Mouse (Mus musculus) liver, embryonic 12.5 days (tissue): Measurements from ENCODE around the gene Adgrl3. TPM values are rescaled to one million over a fixed set of nuclear protein-coding genes. Genes with fewer than 3 reads are reported as not detected.

ENCODE experiments used
- ATAC-seq: fragments of 200-750 bp; cut with Nextera tagmentation; 2 replicates; pipeline ENCODE4 v1.8.0; 2017; ENCODE audit warnings: moderate number of reproducible peaks, mild to moderate bottlenecking, moderate library complexity
- H3K27ac ChIP-seq: fragments of 300-500 bp; sonication (generic); 2 replicates; pipeline ENCODE4 v1.5.1; 2016; ENCODE audit warnings: mild to moderate bottlenecking
- H3K27me3 ChIP-seq: fragments of 300-500 bp; sonication (generic); replicated peaks from 2 replicates; pipeline ENCODE4 v1.6.1; 2016; ENCODE audit warnings: mild to moderate bottlenecking, moderate library complexity
- H3K36me3 ChIP-seq: fragments of 300-500 bp; sonication (generic); 2 replicates; pipeline ENCODE4 v1.6.1; 2016; ENCODE audit warnings: mild to moderate bottlenecking, moderate library complexity
- H3K4me1 ChIP-seq: fragments of 300-500 bp; sonication (generic); 2 replicates; pipeline ENCODE4 v1.6.1; 2016
- H3K4me2 ChIP-seq: fragments of 300-500 bp; sonication (generic); 2 replicates; pipeline ENCODE4 v1.6.1; 2016; ENCODE audit warnings: mild to moderate bottlenecking, moderate library complexity
- H3K4me3 ChIP-seq: fragments of 300-500 bp; sonication (generic); 2 replicates; pipeline ENCODE4 v1.5.1; 2016; ENCODE audit warnings: mild to moderate bottlenecking, moderate library complexity
- H3K9ac ChIP-seq: fragments of 300-500 bp; sonication (generic); 2 replicates; pipeline ENCODE4 v1.6.1; 2016; ENCODE audit warnings: mild to moderate bottlenecking, moderate library complexity
- H3K9me3 ChIP-seq: fragments of 300-500 bp; sonication (generic); replicated peaks from 2 replicates; pipeline ENCODE4 v1.6.1; 2016; ENCODE audit warnings: mild to moderate bottlenecking, moderate library complexity
- WGBS: fragments of 180-500 bp; shearing (Covaris S2); methylation state at CpG from one replicate; pipeline ENCODE4 v1.1.7; 2016; ENCODE audit not compliant: insufficient replicate concordance; 5-methylcytosine and 5-hydroxymethylcytosine counted together
- polyA plus RNA-seq: library from polyadenylated mRNA; unstranded; fragments of >200 nt; fragmentation: Nextera tagmentation; extraction: Ambion mirVana; gene quantifications from 2 replicates; pipeline ENCODE4 v1.2.1, GENCODE M21; 2016

Gene Adgrl3
- polyA plus RNA-seq, 1 experiment from 2014 or later = 4.1 TPM

GRCm38 (mm10) chr5:81077990-81078389 lies 58.1 kb downstream of the Adgrl3 start:
- Histone ChIP-seq H3K4me3 (no peak overlapping the region), H3K4me1 (no peaks in the 10 kb centered on the region), H3K27ac (no peak overlapping the region), H3K9me3 (no peaks in the 10 kb centered on the region), H3K4me2 (no peak overlapping the region), H3K36me3 (no peaks in the 10 kb centered on the region), H3K27me3 (no peaks in the 10 kb centered on the region), H3K9ac (no peak overlapping the region)
- ATAC-seq = no peak
- WGBS = 68% methylated on average over 1 of the region's 1 CpGs

GRCm38 (mm10) chr5:81083698-81084360 lies 63.9 kb downstream of the Adgrl3 start:
- 65% methylated on average over 5 of the region's 5 CpGs for WGBS
- H3K4me3 ChIP-seq = no peak overlapping the region
- H3K9me3 ChIP-seq = no peaks in the 10 kb centered on the region
- no peak overlapping the region for H3K27ac ChIP-seq
- H3K27me3 ChIP-seq = no peaks in the 10 kb centered on the region
- no peaks in the 10 kb centered on the region for H3K4me1 ChIP-seq
- H3K36me3 ChIP-seq = no peaks in the 10 kb centered on the region
- no peak overlapping the region for H3K4me2 ChIP-seq
- no peak overlapping the region for H3K9ac ChIP-seq
- no peak for ATAC-seq

- no peak for ATAC-seq
- Histone ChIP-seq H3K9me3 (no peaks in the 10 kb centered on the region), H3K4me1 (no peaks in the 10 kb centered on the region), H3K9ac (no peak overlapping the region), H3K27me3 (no peaks in the 10 kb centered on the region), H3K36me3 (no peaks in the 10 kb centered on the region), H3K4me3 (no peak overlapping the region), H3K4me2 (no peak overlapping the region), H3K27ac (no peak overlapping the region)
- WGBS = 67% methylated on average over 4 of the region's 4 CpGs
Observed at GRCm38 (mm10) chr5:81085152-81085551, 65.2 kb downstream of the Adgrl3 start.

- no peaks in the 10 kb centered on the region for H3K36me3 ChIP-seq
- no peak overlapping the region for H3K9ac ChIP-seq
- no peak overlapping the region for H3K27ac ChIP-seq
- no peak for ATAC-seq
- no peak overlapping the region for H3K4me3 ChIP-seq
- H3K9me3 ChIP-seq = no peaks in the 10 kb centered on the region
- 65% methylated on average over 2 of the region's 2 CpGs for WGBS
- H3K4me2 ChIP-seq = no peak overlapping the region
- no peaks in the 10 kb centered on the region for H3K27me3 ChIP-seq
- H3K4me1 ChIP-seq = no peaks in the 10 kb centered on the region
Observed at GRCm38 (mm10) chr5:81088667-81089066, 68.7 kb downstream of the Adgrl3 start.

- no peak for ATAC-seq
- Histone ChIP-seq H3K9ac (no peak overlapping the region), H3K4me2 (no peak overlapping the region), H3K27me3 (no peaks in the 10 kb centered on the region), H3K9me3 (no peaks in the 10 kb centered on the region), H3K4me3 (no peak overlapping the region), H3K27ac (no peak overlapping the region), H3K36me3 (no peaks in the 10 kb centered on the region), H3K4me1 (no peaks in the 10 kb centered on the region)
- 72% methylated on average over 3 of the region's 3 CpGs for WGBS
Observed at GRCm38 (mm10) chr5:81094618-81095017, 74.7 kb downstream of the Adgrl3 start.

GRCm38 (mm10) chr5:81097131-81097530 lies 77.2 kb downstream of the Adgrl3 start:
- H3K9me3 ChIP-seq = no peaks in the 10 kb centered on the region
- 75% methylated on average over 4 of the region's 4 CpGs for WGBS
- H3K4me3 ChIP-seq = no peak overlapping the region
- no peaks in the 10 kb centered on the region for H3K36me3 ChIP-seq
- H3K9ac ChIP-seq = no peak overlapping the region
- no peak overlapping the region for H3K27ac ChIP-seq
- no peaks in the 10 kb centered on the region for H3K27me3 ChIP-seq
- no peak overlapping the region for H3K4me2 ChIP-seq
- H3K4me1 ChIP-seq = no peaks in the 10 kb centered on the region
- no peak for ATAC-seq

- Histone ChIP-seq H3K4me2 (no peak overlapping the region), H3K36me3 (no peaks in the 10 kb centered on the region), H3K4me3 (no peak overlapping the region), H3K9me3 (no peaks in the 10 kb centered on the region), H3K27me3 (no peaks in the 10 kb centered on the region), H3K4me1 (no peaks in the 10 kb centered on the region), H3K9ac (no peak overlapping the region), H3K27ac (no peak overlapping the region)
- 28% methylated on average over 1 of the region's 1 CpGs for WGBS
- no peak for ATAC-seq
Observed at GRCm38 (mm10) chr5:81107431-81107830, 87.5 kb downstream of the Adgrl3 start.

- no peak for ATAC-seq
- Histone ChIP-seq H3K4me2 (no peak overlapping the region), H3K4me1 (no peaks in the 10 kb centered on the region), H3K9ac (no peak overlapping the region), H3K36me3 (no peaks in the 10 kb centered on the region), H3K27ac (no peak overlapping the region), H3K4me3 (no peak overlapping the region), H3K27me3 (no peaks in the 10 kb centered on the region), H3K9me3 (no peaks in the 10 kb centered on the region)
- WGBS = 74% methylated on average over 4 of the region's 4 CpGs
Observed at GRCm38 (mm10) chr5:81124483-81124882, 104.5 kb downstream of the Adgrl3 start.

GRCm38 (mm10) chr5:81127639-81128038 lies 107.7 kb downstream of the Adgrl3 start:
- ATAC-seq = no peak
- whole genome bisulfite sequencing = 52% methylated on average over 3 of the region's 3 CpGs

GRCm38 (mm10) chr5:81136394-81136793 lies 116.5 kb downstream of the Adgrl3 start:
- Histone ChIP-seq H3K27me3 (no peaks in the 10 kb centered on the region), H3K36me3 (no peaks in the 10 kb centered on the region), H3K4me3 (no peak overlapping the region), H3K27ac (no peak overlapping the region), H3K9me3 (no peaks in the 10 kb centered on the region), H3K4me1 (no peaks in the 10 kb centered on the region), H3K4me2 (no peak overlapping the region), H3K9ac (no peak overlapping the region)
- WGBS = 53% methylated on average over 1 of the region's 1 CpGs
- ATAC-seq = no peak

More at GRCm38 (mm10) chr5:81127639-81128038, 107.7 kb downstream of the Adgrl3 start:
- H3K4me1 ChIP-seq = no peaks in the 10 kb centered on the region
- no peak overlapping the region for H3K27ac ChIP-seq
- no peaks in the 10 kb centered on the region for H3K27me3 ChIP-seq
- H3K9ac ChIP-seq = no peak overlapping the region
- H3K9me3 ChIP-seq = no peaks in the 10 kb centered on the region
- H3K4me2 ChIP-seq = no peak overlapping the region
- no peaks in the 10 kb centered on the region for H3K36me3 ChIP-seq
- no peak overlapping the region for H3K4me3 ChIP-seq

- Histone ChIP-seq H3K27ac (no peak overlapping the region), H3K36me3 (no peaks in the 10 kb centered on the region), H3K4me1 (no peaks in the 10 kb centered on the region), H3K9ac (no peak overlapping the region), H3K4me3 (no peak overlapping the region), H3K9me3 (no peaks in the 10 kb centered on the region), H3K4me2 (no peak overlapping the region), H3K27me3 (no peaks in the 10 kb centered on the region)
- no peak for ATAC-seq
- 71% methylated on average over 12 of the region's 12 CpGs for WGBS
Observed at GRCm38 (mm10) chr5:81155791-81156190, 135.9 kb downstream of the Adgrl3 start.

GRCm38 (mm10) chr5:81156281-81156680 lies 136.3 kb downstream of the Adgrl3 start:
- no peaks in the 10 kb centered on the region for H3K27me3 ChIP-seq
- H3K36me3 ChIP-seq = no peaks in the 10 kb centered on the region
- WGBS = 46% methylated on average over 2 of the region's 2 CpGs
- H3K4me2 ChIP-seq = no peak overlapping the region
- no peak overlapping the region for H3K27ac ChIP-seq
- H3K4me1 ChIP-seq = no peaks in the 10 kb centered on the region
- no peak overlapping the region for H3K9ac ChIP-seq
- ATAC-seq = no peak
- H3K9me3 ChIP-seq = no peaks in the 10 kb centered on the region
- no peak overlapping the region for H3K4me3 ChIP-seq

- Histone ChIP-seq H3K9ac (no peak overlapping the region), H3K9me3 (no peaks in the 10 kb centered on the region), H3K4me3 (no peak overlapping the region), H3K27ac (no peak overlapping the region), H3K4me1 (no peaks in the 10 kb centered on the region), H3K4me2 (no peak overlapping the region), H3K36me3 (no peaks in the 10 kb centered on the region), H3K27me3 (no peaks in the 10 kb centered on the region)
- 49% methylated on average over 5 of the region's 5 CpGs for WGBS
- ATAC-seq = no peak
Observed at GRCm38 (mm10) chr5:81156796-81157195, 136.9 kb downstream of the Adgrl3 start.
